Mouse (Mus musculus): ENCODE measurements around the gene Retn.

DNA sequence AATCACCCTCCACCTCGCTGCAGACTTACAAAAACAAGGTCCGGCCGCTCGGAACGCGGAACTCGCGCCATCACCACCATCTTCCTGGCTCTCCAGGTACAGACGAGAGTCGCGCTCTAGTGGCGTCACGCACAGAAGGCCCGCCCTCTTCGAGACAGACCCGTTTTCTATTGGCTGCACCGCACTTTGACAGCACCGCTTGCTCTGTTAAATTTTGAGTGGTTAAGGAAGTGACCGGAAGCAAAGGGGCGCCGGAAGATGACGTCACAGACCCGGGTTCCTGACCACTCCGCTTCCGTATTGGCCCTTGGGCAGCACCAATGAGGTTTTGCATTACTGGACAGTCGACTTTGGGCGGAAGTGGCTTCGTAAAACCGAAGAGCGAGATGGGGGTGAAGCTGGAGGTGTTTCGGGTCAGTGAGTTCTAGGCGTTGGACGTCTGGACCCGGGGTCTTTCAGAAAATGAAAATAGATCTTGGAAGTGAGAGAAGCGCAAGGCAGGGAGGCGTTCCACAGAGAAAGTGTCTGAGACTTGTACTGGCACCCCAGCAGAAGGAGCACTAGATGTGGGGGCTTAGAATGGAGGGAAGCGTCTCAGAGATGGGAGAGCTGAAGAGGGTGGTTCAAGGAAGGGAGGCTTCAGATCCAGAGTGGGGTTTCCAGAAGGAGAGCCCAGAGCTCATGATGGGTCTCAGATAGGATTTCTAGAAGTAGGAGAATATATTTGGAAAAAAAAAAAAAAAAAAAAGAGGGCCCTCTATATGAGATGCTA is 34.2 kb upstream of the Retn start, which contains the start of the genes Xab2 and Pet100:
- peak; percentile 46 for TF ChIP-seq EP300 (IDR thresholded peaks at IDR 0.05; ENCODE audit: low read depth)
- TF ChIP-seq CTCF (IDR thresholded peaks at IDR 0.05; ENCODE audit: low read depth), result no peak
